Mouse (Mus musculus) cerebellum, adult 2 months (tissue): ENCODE measurements at regions not wholly inside any gene's neighbourhood (a gene's known extent, or its start where the extent isn't known, plus 50 kb on each side); places are given as distances from the start of the nearest gene placed in this dataset.

Source experiments
- CTCF ChIP-seq: fragments of 200-500 bp; IDR thresholded peaks from 2 replicates; pipeline ENCODE4 v1.5.1; 2011; ENCODE audit warnings: low read depth, mild to moderate bottlenecking, control low read depth, low read length, moderate library complexity, borderline replicate concordance; ENCODE audit not compliant: insufficient read depth
- POLR2A ChIP-seq: fragments of 200-500 bp; IDR thresholded peaks from 2 replicates; pipeline ENCODE4 v1.6.1; 2011; ENCODE audit warnings: low read length, control low read depth, borderline replicate concordance; ENCODE audit not compliant: insufficient read depth

GRCm38 (mm10) chr5:46883956-46884355 is 1026.5 kb upstream of the Lcorl start:
- no peak for TF ChIP-seq CTCF
- no peak for TF ChIP-seq POLR2A
